Mouse (Mus musculus) naive thymus-derived CD4-positive, alpha-beta T cell, adult 5 months (primary cell): Measurements from ENCODE around the gene Sf1. TPM values are rescaled to one million over a fixed set of nuclear protein-coding genes. Genes with fewer than 3 reads are reported as not detected.

Experiments used
- polyA plus RNA-seq: library from polyadenylated mRNA; unstranded; fragments of 100-300 nt; shearing (Covaris generic); gene quantifications from one replicate; pipeline ENCODE4 v1.2.1, GENCODE M21; 2017

Gene Sf1
- polyA plus RNA-seq, result 554 TPM

GRCm38 (mm10) chr19:6363411-6364240, at the start of gene Sf1:
Gene Sf1, plus strand, starts transcription at chr19:6363690.

GRCm38 (mm10) chr19:6334673-6335457, 28.6 kb upstream of the Sf1 start, which contains the start of gene Men1:
Gene Men1, plus strand, starts transcription at chr19:6334979.

GRCm38 (mm10) chr19:6340524-6341452, 22.7 kb upstream of the Sf1 start, which contains the start of gene Map4k2:
Gene Map4k2, plus strand, starts transcription at chr19:6341135.

GRCm38 (mm10) chr19:6384128-6384527, 20.6 kb downstream of the Sf1 start, which contains the start of gene Pygm:
Gene Pygm, plus strand, starts transcription at chr19:6384399.

GRCm38 (mm10) chr19:6399285-6400095, 36.0 kb downstream of the Sf1 start, which contains the start of gene Rasgrp2:
Gene Rasgrp2, plus strand, starts transcription at chr19:6399340.

GRCm38 (mm10) chr19:6418233-6418879, 54.9 kb downstream of the Sf1 start, which contains the start of gene Nrxn2:
Gene Nrxn2, plus strand, starts transcription at chr19:6418731.

Other genes with a start within 250 kb of the Sf1 start
- gene Sac3d1, start 245.0 kb upstream of the Sf1 start, polyA plus RNA-seq, result 13.0 TPM
- 41.7 TPM for gene Snx15, start 235.4 kb upstream of the Sf1 start, polyA plus RNA-seq
- gene Batf2, start 222.7 kb upstream of the Sf1 start, polyA plus RNA-seq, result not detected
- 23.4 TPM for gene Arl2, start 222.1 kb upstream of the Sf1 start, polyA plus RNA-seq
- gene Majin, start 179.3 kb upstream of the Sf1 start, polyA plus RNA-seq, result not detected
- not detected for gene Gpha2, start 137.3 kb upstream of the Sf1 start, polyA plus RNA-seq
- 22.5 TPM for gene Ppp2r5b, start 127.8 kb upstream of the Sf1 start, polyA plus RNA-seq
- 91.9 TPM for gene Atg2a, start 122.0 kb upstream of the Sf1 start, polyA plus RNA-seq
- gene Ehd1, start 87.0 kb upstream of the Sf1 start, polyA plus RNA-seq, result 15.0 TPM
- gene Cdc42bpg, start 57.2 kb upstream of the Sf1 start, polyA plus RNA-seq, result 0.21 TPM
- gene Men1, start 28.7 kb upstream of the Sf1 start, polyA plus RNA-seq, result 54.5 TPM
- 212 TPM for gene Map4k2, start 22.6 kb upstream of the Sf1 start, polyA plus RNA-seq
- 8.2 TPM for gene Pygm, start 20.7 kb downstream of the Sf1 start, polyA plus RNA-seq
- 594 TPM for gene Rasgrp2, start 35.6 kb downstream of the Sf1 start, polyA plus RNA-seq
- not detected for gene Nrxn2, start 55.0 kb downstream of the Sf1 start, polyA plus RNA-seq
- gene Slc22a12, start 179.3 kb downstream of the Sf1 start, polyA plus RNA-seq, result not detected